Mouse (Mus musculus) cerebellum, postnatal 4 days (tissue): ENCODE results near the gene AI661453.
A peak's percentile ranks its signal among the peaks of the same experiment; 100 is the strongest.

Experiments
- DNase-seq, 2 experiments: peaks; one replicate each; pipeline ENCODE4 v3.0.0; 2022; ENCODE audit warnings: low spot score in 2 of 2, mixed read lengths in 1 of 2

Gene AI661453

GRCm38 (mm10) chr17:47440359-47440890 is 4.0 kb downstream of the AI661453 start:
- DNase-seq: peak in 1 of 2 experiments; percentile 18

GRCm38 (mm10) chr17:47441296-47442051 is 5.1 kb downstream of the AI661453 start:
- DNase-seq: no peak

GRCm38 (mm10) chr17:47442271-47442670 is 5.9 kb downstream of the AI661453 start:
- no peak for DNase-seq

- no peak for DNase-seq
These were observed 7.7 kb downstream of the AI661453 start for GRCm38 (mm10) chr17:47444113-47444512.

- DNase-seq: no peak
These were observed 9.1 kb downstream of the AI661453 start for GRCm38 (mm10) chr17:47445518-47445917.

GRCm38 (mm10) chr17:47446025-47446424 is 9.6 kb downstream of the AI661453 start:
- no peak for DNase-seq

GRCm38 (mm10) chr17:47446561-47446960 is 10.1 kb downstream of the AI661453 start:
- DNase-seq: no peak

- DNase-seq: no peak
These were observed 12.3 kb downstream of the AI661453 start for GRCm38 (mm10) chr17:47448523-47449372.

- no peak for DNase-seq
These were observed 13.0 kb downstream of the AI661453 start for GRCm38 (mm10) chr17:47449432-47449831.

GRCm38 (mm10) chr17:47450239-47450638 is 13.8 kb downstream of the AI661453 start:
- no peak for DNase-seq

GRCm38 (mm10) chr17:47450880-47451565 is 14.6 kb downstream of the AI661453 start:
- DNase-seq: no peak

- DNase-seq: no peak
These were observed 16.5 kb downstream of the AI661453 start for GRCm38 (mm10) chr17:47452886-47453285.

- DNase-seq: no peak
These were observed 18.3 kb downstream of the AI661453 start for GRCm38 (mm10) chr17:47454675-47455074.

GRCm38 (mm10) chr17:47458310-47458709 is 21.9 kb downstream of the AI661453 start:
- no peak for DNase-seq

- DNase-seq: no peak
These were observed 22.5 kb downstream of the AI661453 start for GRCm38 (mm10) chr17:47458936-47459335.

GRCm38 (mm10) chr17:47459341-47459919 is 23.0 kb downstream of the AI661453 start:
- DNase-seq: no peak

GRCm38 (mm10) chr17:47461688-47462087 is 25.3 kb downstream of the AI661453 start:
- DNase-seq: no peak

- DNase-seq: no peak
These were observed 25.8 kb downstream of the AI661453 start for GRCm38 (mm10) chr17:47462209-47462608.

GRCm38 (mm10) chr17:47462728-47463388 is 26.4 kb downstream of the AI661453 start:
- DNase-seq: no peak

GRCm38 (mm10) chr17:47464248-47464965 is 28.0 kb downstream of the AI661453 start:
- no peak for DNase-seq
